Mouse (Mus musculus) lung, embryonic 14.5 days (tissue): ENCODE data around the gene Etv6. TPM values are rescaled to one million over a fixed set of nuclear protein-coding genes. Genes with fewer than 3 reads are reported as not detected.

Experiments used
- ATAC-seq: fragments of 200-750 bp; cut with Nextera tagmentation; 2 replicates; pipeline ENCODE4 v1.8.0; 2017; ENCODE audit warnings: mild to moderate bottlenecking, moderate TSS enrichment, moderate library complexity; ENCODE audit not compliant: insufficient read depth
- DNase-seq: peaks from one replicate; pipeline ENCODE4 v3.0.0-alpha.2; 2015
- H3K27ac ChIP-seq: fragments of 300-500 bp; sonication (generic); 2 replicates; pipeline ENCODE4 v1.5.1; 2014; ENCODE audit warnings: low read depth, mild to moderate bottlenecking, moderate library complexity
- H3K27me3 ChIP-seq: fragments of 300-500 bp; sonication (generic); 2 replicates; pipeline ENCODE4 v1.6.1; 2014; ENCODE audit warnings: low read length, control low read depth; ENCODE audit not compliant: insufficient read depth
- H3K36me3 ChIP-seq: fragments of 300-500 bp; sonication (generic); 2 replicates; pipeline ENCODE4 v1.6.1; 2014; ENCODE audit warnings: control low read depth; ENCODE audit not compliant: insufficient read depth
- H3K4me1 ChIP-seq: fragments of 300-500 bp; sonication (generic); 2 replicates; pipeline ENCODE4 v1.6.1; 2014; ENCODE audit warnings: antibody characterized with exemption, control low read depth; ENCODE audit not compliant: insufficient read depth
- H3K4me2 ChIP-seq: fragments of 300-500 bp; sonication (generic); 2 replicates; pipeline ENCODE4 v1.6.1; 2014; ENCODE audit warnings: mild to moderate bottlenecking
- H3K4me3 ChIP-seq: fragments of 300-500 bp; sonication (generic); 2 replicates; pipeline ENCODE4 v1.5.1; 2014; ENCODE audit warnings: low read depth, low read length
- H3K9ac ChIP-seq: fragments of 300-500 bp; sonication (generic); 2 replicates; pipeline ENCODE4 v1.6.1; 2014
- H3K9me3 ChIP-seq: fragments of 300-500 bp; sonication (generic); 2 replicates; pipeline ENCODE4 v1.6.1; 2016; ENCODE audit warnings: low read depth, low read length, control low read depth
- CTCF ChIP-seq: IDR thresholded peaks from 2 replicates; pipeline ENCODE4 v1.5.1; 2016; ENCODE audit warnings: antibody characterized with exemption, low read depth
- WGBS: fragments of 180-500 bp; shearing (Covaris S2); extraction: QIAGEN DNeasy Blood & Tissue Kit; methylation state at CpG from one replicate; pipeline ENCODE4 v1.1.7; 2014; 5-methylcytosine and 5-hydroxymethylcytosine counted together
- polyA plus RNA-seq: library from polyadenylated mRNA; unstranded; fragments of >200 nt; fragmentation: Nextera tagmentation; extraction: Ambion mirVana; gene quantifications from 2 replicates; pipeline ENCODE4 v1.2.1, GENCODE M21; 2014

Etv6 gene
- polyA plus RNA-seq, 1 experiment from 2014 or later: 21.4 TPM

GRCm38 (mm10) chr6:134144231-134145130 lies 109.0 kb downstream of the Etv6 start:
- no peaks in the 10 kb centered on the region for H3K27me3 ChIP-seq
- no peak for TF ChIP-seq CTCF
- WGBS: 30% methylated on average over 15 of the region's 15 CpGs
- peaks cover 52% of the 10 kb centered on the region for H3K4me1 ChIP-seq
- ATAC-seq (peak; percentile 42), DNase-seq (peak; percentile 75)
- no peak overlapping the region for H3K4me3 ChIP-seq
- peak overlapping the region; percentile 31; the same call in 1 of the 2 replicates for H3K4me2 ChIP-seq
- no peaks in the 10 kb centered on the region for H3K9me3 ChIP-seq
- H3K27ac ChIP-seq: peak overlapping the region; percentile 83
- H3K9ac ChIP-seq: no peak overlapping the region
- 0 out of 2 replicates have a peak, but pooled peaks cover 3% of the 10 kb centered on the region for H3K36me3 ChIP-seq

DNA sequence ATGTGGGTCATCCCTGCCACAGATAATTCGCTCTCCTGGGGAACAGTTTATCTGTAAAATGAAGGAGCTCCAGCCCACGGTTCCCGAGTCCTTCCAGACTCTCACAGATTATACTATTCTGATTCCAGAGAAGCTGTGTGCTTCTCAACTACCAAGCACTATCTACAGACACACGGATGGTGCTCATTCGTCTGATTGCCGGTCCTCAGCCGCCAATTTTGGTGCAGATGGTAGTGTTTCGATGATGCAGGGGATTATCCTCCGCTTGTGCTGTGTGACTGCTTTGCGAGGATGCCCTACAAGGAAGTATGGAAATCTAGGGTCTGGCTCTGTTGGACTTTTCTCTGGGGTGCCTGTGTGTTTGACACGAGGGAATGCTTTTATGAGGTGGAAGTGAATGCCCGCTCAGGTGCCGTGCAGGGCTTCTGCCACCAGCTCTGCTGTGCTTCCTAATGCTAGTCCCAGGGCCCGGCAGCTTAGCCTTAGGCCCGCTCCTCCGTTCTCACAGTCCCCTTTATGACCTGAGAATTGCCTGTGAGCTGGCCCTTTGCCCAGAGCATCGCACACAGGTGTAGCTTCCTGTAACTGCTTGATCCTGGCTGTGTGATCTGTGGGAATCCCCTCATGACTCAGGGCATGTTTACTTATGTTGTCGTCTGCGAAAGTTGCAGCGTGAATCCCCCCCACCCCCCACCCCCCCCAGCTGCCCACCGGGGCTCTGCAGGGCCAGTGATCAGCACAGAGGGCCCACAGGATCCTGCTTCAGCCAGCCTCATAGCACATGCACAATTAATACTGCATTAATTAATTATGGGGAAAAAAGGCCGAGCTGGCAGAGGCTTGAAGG lies 112.3 kb downstream of the Etv6 start:
- Histone ChIP-seq H3K27me3 (no peaks in the 10 kb centered on the region), H3K36me3 (0 out of 2 replicates have a peak, but pooled peaks cover 3% of the 10 kb centered on the region), H3K9ac (no peak overlapping the region), H3K4me1 (peaks cover 59% of the 10 kb centered on the region), H3K4me2 (no peak overlapping the region), H3K9me3 (no peaks in the 10 kb centered on the region), H3K4me3 (no peak overlapping the region), H3K27ac (peak overlapping the region; percentile 18; the same call in 1 of the 2 replicates)
- no peak for ATAC-seq
- WGBS: 45% methylated on average over 22 of the region's 22 CpGs
- no peak for TF ChIP-seq CTCF
- DNase-seq: peak; percentile 61

DNA sequence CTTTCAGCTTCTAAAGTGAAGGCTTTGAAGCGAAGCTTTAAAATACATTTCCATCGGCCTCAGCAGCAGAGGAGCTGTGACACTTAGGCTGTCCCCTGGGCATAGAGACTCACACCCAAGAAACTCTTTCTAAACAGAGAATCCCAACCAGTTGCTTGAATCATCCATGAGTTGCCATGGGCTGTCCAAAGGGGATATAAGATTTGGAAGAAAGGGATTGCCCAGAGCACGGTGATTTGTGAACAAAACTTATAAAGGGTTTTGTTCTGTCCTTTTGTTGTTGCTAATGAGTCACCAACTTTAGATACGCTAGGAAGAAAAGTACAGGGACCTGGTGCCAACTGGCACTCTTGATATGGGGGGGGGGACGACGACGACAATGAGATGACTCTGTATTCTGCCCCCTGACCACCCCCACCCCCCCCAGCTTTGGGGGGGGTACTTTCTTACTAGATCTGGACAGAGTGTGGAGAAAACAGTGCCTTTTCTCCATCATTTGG lies 113.0 kb downstream of the Etv6 start:
- Histone ChIP-seq H3K27me3 (no peaks in the 10 kb centered on the region), H3K27ac (0 out of 2 replicates have a peak overlapping the region, but pooled peaks have one; percentile 18), H3K4me2 (no peak overlapping the region), H3K36me3 (0 out of 2 replicates have a peak, but pooled peaks cover 3% of the 10 kb centered on the region), H3K9ac (no peak overlapping the region), H3K4me3 (no peak overlapping the region), H3K9me3 (no peaks in the 10 kb centered on the region), H3K4me1 (peaks cover 57% of the 10 kb centered on the region)
- ATAC-seq (no peak), DNase-seq (no peak)
- no peak for TF ChIP-seq CTCF
- 74% methylated on average over 7 of the region's 7 CpGs for WGBS

GRCm38 (mm10) chr6:134149606-134150005 lies 114.1 kb downstream of the Etv6 start:
- no peaks in the 10 kb centered on the region for H3K9me3 ChIP-seq
- ATAC-seq: no peak
- no peak for TF ChIP-seq CTCF

GRCm38 (mm10) chr6:134151022-134151680 lies 115.7 kb downstream of the Etv6 start:
- peak; percentile 18; the same call in 1 of the 2 replicates for ATAC-seq
- peak; percentile 63 for DNase-seq
- H3K36me3 ChIP-seq: 0 out of 2 replicates have a peak, but pooled peaks cover 3% of the 10 kb centered on the region
- WGBS: 30% methylated on average over 15 of the region's 15 CpGs
- peak overlapping the region; percentile 48 for H3K4me2 ChIP-seq
- H3K9ac ChIP-seq: no peak overlapping the region
- H3K4me3 ChIP-seq: 0 out of 2 replicates have a peak overlapping the region, but pooled peaks have one; percentile 1
- peak overlapping the region; percentile 71 for H3K27ac ChIP-seq
- no peak for TF ChIP-seq CTCF
- H3K4me1 ChIP-seq: peaks cover 47% of the 10 kb centered on the region
- H3K27me3 ChIP-seq: no peaks in the 10 kb centered on the region
- no peaks in the 10 kb centered on the region for H3K9me3 ChIP-seq

More at GRCm38 (mm10) chr6:134149606-134150005, 114.1 kb downstream of the Etv6 start:
- 0 out of 2 replicates have a peak, but pooled peaks cover 3% of the 10 kb centered on the region for H3K36me3 ChIP-seq
- H3K27me3 ChIP-seq: no peaks in the 10 kb centered on the region
- DNase-seq: no peak
- H3K4me2 ChIP-seq: no peak overlapping the region
- no peak overlapping the region for H3K9ac ChIP-seq
- no peak overlapping the region for H3K4me3 ChIP-seq
- H3K4me1 ChIP-seq: peaks cover 46% of the 10 kb centered on the region
- WGBS: 93% methylated on average over 7 of the region's 7 CpGs
- H3K27ac ChIP-seq: no peak overlapping the region

GRCm38 (mm10) chr6:134151853-134152505 lies 116.5 kb downstream of the Etv6 start:
- no peak overlapping the region for H3K9ac ChIP-seq
- H3K27ac ChIP-seq: peak overlapping the region; percentile 71
- 25% methylated on average over 9 of the region's 9 CpGs for WGBS
- ATAC-seq (peak; percentile 75), DNase-seq (peak; percentile 85)
- H3K27me3 ChIP-seq: no peaks in the 10 kb centered on the region
- peaks cover 9% of the 10 kb centered on the region; the same call in 1 of the 2 replicates for H3K36me3 ChIP-seq
- H3K4me2 ChIP-seq: peak overlapping the region; percentile 48
- TF ChIP-seq CTCF: no peak
- H3K4me1 ChIP-seq: peaks cover 49% of the 10 kb centered on the region
- H3K4me3 ChIP-seq: 0 out of 2 replicates have a peak overlapping the region, but pooled peaks have one; percentile 1
- no peaks in the 10 kb centered on the region for H3K9me3 ChIP-seq
